ENCODE assay signal across 26 mouse cellular contexts in genomic region chr6:54133231-54133630, GRCm38 (mm10).
DNase-seq lines count a peak whose midpoint lies in the region; ATAC-seq and TF ChIP-seq lines count a peak whose summit lies in the region.
"Had no signal": no experiment of that assay in that cellular context is flagged by ENCODE, and none has a peak within 500 bp of the region (broad histone marks: within the 10 kb centered on the region; RNA-seq: fewer than 3 reads in every experiment).

No protein-coding gene starts in this region.

- H3K4me3 ChIP-seq in forebrain, embryonic 13.5 days: no peak overlapping the region
- no peak overlapping the region for H3K4me3 ChIP-seq in forebrain, postnatal 0 days (ENCODE audit: low read depth, low read length)
- H3K4me3 ChIP-seq in midbrain, postnatal 0 days (ENCODE audit: low read depth, low read length): no peak overlapping the region
- H3K4me3 ChIP-seq in midbrain, embryonic 16.5 days (ENCODE audit: low read depth, low read length): no peak overlapping the region
- H3K4me3 ChIP-seq in kidney, embryonic 14.5 days (ENCODE audit: low read length): no peak overlapping the region
- H3K4me3 ChIP-seq: embryonic facial prominence, embryonic 10.5 days; heart, adult 2 months; heart, embryonic 13.5 days; layer of hippocampus, adult 2 months; limb, embryonic 13.5 days; liver, embryonic 12.5 days; midbrain, embryonic 12.5 days had no signal

- no peak overlapping the region for H3K9ac ChIP-seq in forebrain, embryonic 13.5 days
- H3K9ac ChIP-seq in forebrain, postnatal 0 days: no peak overlapping the region
- H3K9ac ChIP-seq in midbrain, postnatal 0 days (replicated peaks; ENCODE audit: low read length, poor library complexity, severe bottlenecking): no peak overlapping the region
- no peak overlapping the region for H3K9ac ChIP-seq in midbrain, embryonic 16.5 days (ENCODE audit: low read depth, low read length)
- no peak overlapping the region for H3K9ac ChIP-seq in kidney, embryonic 14.5 days (ENCODE audit: low read depth, low read length)
- H3K9ac ChIP-seq: heart, embryonic 13.5 days; limb, embryonic 13.5 days; liver, embryonic 12.5 days; midbrain, embryonic 12.5 days had no signal

- 69% methylated on average over 5 of the region's 5 CpGs for WGBS in forebrain, embryonic 13.5 days
- WGBS in forebrain, postnatal 0 days: 72% methylated on average over 5 of the region's 5 CpGs
- WGBS in midbrain, postnatal 0 days: 84% methylated on average over 5 of the region's 5 CpGs
- WGBS in midbrain, embryonic 16.5 days: 71% methylated on average over 5 of the region's 5 CpGs
- WGBS in kidney, embryonic 14.5 days: 73% methylated on average over 5 of the region's 5 CpGs

- H3K27me3 ChIP-seq in forebrain, embryonic 13.5 days: no peaks in the 10 kb centered on the region
- no peaks in the 10 kb centered on the region for H3K27me3 ChIP-seq in forebrain, postnatal 0 days (ENCODE audit: insufficient read depth, low read length)
- H3K27me3 ChIP-seq in midbrain, postnatal 0 days (ENCODE audit: insufficient read depth, low read length): no peaks in the 10 kb centered on the region
- H3K27me3 ChIP-seq in midbrain, embryonic 16.5 days (ENCODE audit: control insufficient read depth, insufficient read depth, low read depth, low read length): no peaks in the 10 kb centered on the region
- no peaks in the 10 kb centered on the region for H3K27me3 ChIP-seq in kidney, embryonic 14.5 days (ENCODE audit: control insufficient read depth, insufficient read depth, low read length)
- H3K27me3 ChIP-seq: heart, embryonic 13.5 days; limb, embryonic 13.5 days; liver, embryonic 12.5 days; midbrain, embryonic 12.5 days had no signal

- peak overlapping the region; percentile 14; the same call in 1 of the 2 replicates for H3K27ac ChIP-seq in forebrain, embryonic 13.5 days
- no peak overlapping the region for H3K27ac ChIP-seq in forebrain, postnatal 0 days (ENCODE audit: low read depth, low read length)
- H3K27ac ChIP-seq in midbrain, postnatal 0 days (ENCODE audit: low read depth, low read length): no peak overlapping the region
- no peak overlapping the region for H3K27ac ChIP-seq in midbrain, embryonic 16.5 days (ENCODE audit: low read length)
- no peak overlapping the region for H3K27ac ChIP-seq in kidney, embryonic 14.5 days (ENCODE audit: low read depth, low read length)
- H3K27ac ChIP-seq: embryonic facial prominence, embryonic 10.5 days; heart, adult 2 months; heart, embryonic 13.5 days; layer of hippocampus, adult 2 months; limb, embryonic 13.5 days; liver, embryonic 12.5 days; midbrain, embryonic 12.5 days had no signal

- peaks cover 23% of the 10 kb centered on the region for H3K4me1 ChIP-seq in forebrain, embryonic 13.5 days
- peaks cover 7% of the 10 kb centered on the region; the same call in 1 of the 2 replicates for H3K4me1 ChIP-seq in forebrain, postnatal 0 days (ENCODE audit: insufficient read depth)
- H3K4me1 ChIP-seq in midbrain, postnatal 0 days (ENCODE audit: insufficient read depth, low read length): 0 out of 2 replicates have a peak, but pooled peaks cover 3% of the 10 kb centered on the region
- 0 out of 2 replicates have a peak, but pooled peaks cover 3% of the 10 kb centered on the region for H3K4me1 ChIP-seq in midbrain, embryonic 16.5 days (ENCODE audit: control insufficient read depth, insufficient read depth, low read length)
- H3K4me1 ChIP-seq in kidney, embryonic 14.5 days (ENCODE audit: control insufficient read depth, insufficient read depth, low read length): no peaks in the 10 kb centered on the region
- H3K4me1 ChIP-seq: limb, embryonic 13.5 days; liver, embryonic 12.5 days had no signal

- no peak for ATAC-seq in forebrain, embryonic 13.5 days
- ATAC-seq in forebrain, postnatal 0 days: no peak
- ATAC-seq in midbrain, postnatal 0 days (ENCODE audit: low FRiP score): no peak
- no peak for ATAC-seq in midbrain, embryonic 16.5 days
- no peak for ATAC-seq in kidney, embryonic 14.5 days (ENCODE audit: low FRiP score, low TSS enrichment)
- ATAC-seq: forebrain, embryonic 16.5 days; inflammation-experienced regulatory T-cells, adult 6 months; liver, embryonic 12.5 days had no signal

- TF ChIP-seq CTCF in forebrain, postnatal 0 days (IDR thresholded peaks at IDR 0.05; ENCODE audit: low read depth): no peak
- no peak for TF ChIP-seq CTCF in midbrain, postnatal 0 days (IDR thresholded peaks at IDR 0.05)

- H3K4me2 ChIP-seq in forebrain, embryonic 13.5 days: no peak overlapping the region
- H3K4me2 ChIP-seq in forebrain, postnatal 0 days (ENCODE audit: low read depth): no peak overlapping the region
- H3K4me2 ChIP-seq in midbrain, postnatal 0 days (ENCODE audit: low read depth, low read length, poor library complexity, severe bottlenecking): no peak overlapping the region
- no peak overlapping the region for H3K4me2 ChIP-seq in midbrain, embryonic 16.5 days (ENCODE audit: low read length)
- H3K4me2 ChIP-seq in kidney, embryonic 14.5 days (replicated peaks; ENCODE audit: low read depth, low read length): no peak overlapping the region
- H3K4me2 ChIP-seq: heart, embryonic 13.5 days; limb, embryonic 13.5 days; liver, embryonic 12.5 days; midbrain, embryonic 12.5 days had no signal

- H3K9me3 ChIP-seq in forebrain, embryonic 13.5 days (replicated peaks): no peaks in the 10 kb centered on the region
- no peaks in the 10 kb centered on the region for H3K9me3 ChIP-seq in forebrain, postnatal 0 days (ENCODE audit: low read length)
- H3K9me3 ChIP-seq in midbrain, postnatal 0 days (ENCODE audit: low read length): no peaks in the 10 kb centered on the region
- no peaks in the 10 kb centered on the region for H3K9me3 ChIP-seq in midbrain, embryonic 16.5 days (replicated peaks; ENCODE audit: control insufficient read depth, low read length, poor library complexity, severe bottlenecking)
- H3K9me3 ChIP-seq in kidney, embryonic 14.5 days (ENCODE audit: control insufficient read depth, low read length): no peaks in the 10 kb centered on the region
- H3K9me3 ChIP-seq: embryonic facial prominence, embryonic 10.5 days; heart, embryonic 13.5 days; limb, embryonic 13.5 days; liver, embryonic 12.5 days; midbrain, embryonic 12.5 days had no signal

- DNase-seq in forebrain, postnatal 0 days: no peak
- DNase-seq in midbrain, postnatal 0 days (ENCODE audit: low spot score): peak; percentile 69
- DNase-seq in cerebellum, adult 9-10 months: peak; percentile 88
- DNase-seq in kidney, postnatal 25 days: no peak
- DNase-seq in embryo, embryonic 10.5 days (ENCODE audit: low spot score): no peak
- DNase-seq: adrenal gland, postnatal 14 days; gastrocnemius, postnatal 25 days; heart, adult 2 months; kidney, adult 18-20 months; kidney, postnatal 10 days; layer of hippocampus, postnatal 36 days; lung, adult 18-20 months; lung, postnatal 10 days; right cerebral cortex, postnatal 25 days; spleen, adult 18-20 months had no signal

- H3K36me3 ChIP-seq in forebrain, embryonic 13.5 days (ENCODE audit: poor library complexity, severe bottlenecking): no peaks in the 10 kb centered on the region
- H3K36me3 ChIP-seq in forebrain, postnatal 0 days (ENCODE audit: insufficient read depth): no peaks in the 10 kb centered on the region
- H3K36me3 ChIP-seq in midbrain, postnatal 0 days (ENCODE audit: insufficient read depth, low read length): no peaks in the 10 kb centered on the region
- no peaks in the 10 kb centered on the region for H3K36me3 ChIP-seq in midbrain, embryonic 16.5 days (ENCODE audit: control insufficient read depth, insufficient read depth, low read length)
- H3K36me3 ChIP-seq in kidney, embryonic 14.5 days (ENCODE audit: control insufficient read depth, insufficient read depth, low read length): no peaks in the 10 kb centered on the region
- H3K36me3 ChIP-seq: embryonic facial prominence, embryonic 10.5 days; heart, embryonic 13.5 days; limb, embryonic 13.5 days; liver, embryonic 12.5 days; midbrain, embryonic 12.5 days had no signal

Comparison
In these comparisons a context has a peak if more than half of its experiments do, and no peak if none do; other contexts are left out.
1. DNase-seq: peak in midbrain, postnatal 0 days (single experiment) and cerebellum, adult 9-10 months (single experiment); none in forebrain, postnatal 0 days (single experiment), kidney, postnatal 25 days (0 of 2) and embryo, embryonic 10.5 days (single experiment).